Mouse (Mus musculus): ENCODE measurements at regions not wholly inside any gene's neighbourhood (a gene's known extent, or its start where the extent isn't known, plus 50 kb on each side); places are given as distances from the start of the nearest gene placed in this dataset.

- no peak for DNase-seq
Observed at GRCm38 (mm10) chr5:74767993-74768392, 65.3 kb upstream of the Lnx1 start.

GRCm38 (mm10) chr5:74766211-74766610 lies 63.5 kb upstream of the Lnx1 start:
- no peak for DNase-seq

- no peak for DNase-seq
Observed at GRCm38 (mm10) chr5:74765061-74765767, 62.5 kb upstream of the Lnx1 start.

GRCm38 (mm10) chr5:74757557-74757956 lies 54.8 kb upstream of the Lnx1 start:
- DNase-seq: no peak

DNA sequence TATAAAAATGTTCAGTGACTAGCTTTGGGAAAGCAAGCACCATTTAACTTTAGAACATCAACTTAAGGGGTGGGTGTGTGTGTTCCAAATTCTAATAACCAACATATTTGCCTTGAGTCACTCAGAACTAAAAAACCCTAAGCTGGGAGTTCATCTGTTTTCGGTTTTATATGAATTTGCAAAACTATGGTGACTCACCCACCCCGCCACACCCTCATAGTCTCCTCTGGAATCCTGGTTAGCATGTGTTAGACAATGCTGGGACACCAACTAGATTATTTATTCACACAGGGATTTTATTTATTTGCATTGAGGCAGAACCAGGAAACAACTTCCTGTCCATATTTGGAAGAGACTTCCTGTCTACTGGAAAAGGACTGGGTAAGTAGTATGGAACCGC lies 50.2 kb upstream of the Lnx1 start:
- DNase-seq: no peak
